Mouse (Mus musculus): Measurements from ENCODE around the gene Gjc2. TPM values are rescaled to one million over a fixed set of nuclear protein-coding genes. Genes with fewer than 3 reads are reported as not detected.
"Not testable (repeated sequence)": the region's sequence is repeated elsewhere in the genome, so short reads cannot be mapped to it uniquely, and the experiment has no call there.

The Gjc2 gene
- under 1 TPM; 0.27 to 0.62 TPM for total RNA-seq (2021)
- long read RNA-seq, experiment 1, partial matches to known transcripts, result 0 of 1 reads
- long read RNA-seq, experiment 1, other reads (novel, unspliced or antisense), result 1 of 1 reads
- long read RNA-seq, experiment 2, result 0 reads

DNA sequence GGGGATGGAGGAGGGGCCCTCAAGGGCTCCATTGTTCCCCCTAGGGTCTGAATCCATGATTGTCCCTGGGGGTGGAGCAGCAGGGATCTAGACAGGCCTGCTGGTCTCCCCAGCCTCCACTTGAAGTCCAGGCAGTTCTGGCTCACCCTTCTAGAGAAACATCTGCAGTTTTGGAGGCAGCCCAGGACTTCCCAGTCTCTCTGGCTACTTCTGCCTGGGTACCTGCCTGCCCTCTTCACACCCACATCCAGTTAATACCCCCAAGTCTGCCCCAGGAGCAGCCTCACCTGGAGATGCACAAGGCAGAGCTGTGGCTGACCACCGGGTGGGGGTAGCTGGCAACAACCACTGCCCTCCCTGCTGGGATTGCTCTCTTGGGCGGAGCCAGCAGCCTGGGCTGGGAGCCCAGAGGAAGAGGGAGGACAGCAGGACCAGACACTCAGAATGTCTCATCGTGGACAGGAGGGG lies at the start of gene Gjc2:
Gjc2 (minus strand) TSS at position 350 of the 468 bp plus-strand sequence.
- peak; percentile 74 for DNase-seq
- intact Hi-C loops (cut with DNase I; ENCODE audit: low total_unique reads), result no loop called here

DNA sequence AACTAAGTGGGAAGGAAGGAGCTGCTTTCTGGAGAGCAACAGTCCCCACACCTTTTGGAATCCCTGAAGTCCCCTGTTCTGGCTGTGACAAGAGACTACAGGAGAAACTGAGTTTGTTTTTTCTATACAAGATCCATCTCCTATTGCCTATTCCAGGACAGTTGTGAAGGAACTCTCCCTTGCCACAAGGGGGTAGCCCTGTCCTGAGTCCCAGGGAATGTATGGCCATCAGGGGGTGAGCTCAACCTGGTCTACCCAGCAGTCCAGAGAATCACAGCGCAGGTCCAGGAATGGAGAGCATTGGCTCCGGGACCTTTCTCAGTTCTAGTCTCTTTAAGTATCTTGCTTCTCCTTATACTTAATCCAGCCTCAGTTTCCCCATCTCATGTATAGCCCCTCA lies 49.8 kb upstream of the Gjc2 start:
- intact Hi-C loops (cut with DNase I; ENCODE audit: low total_unique reads), result loop anchor here (10.0 kb wide), 1 partner anchor 252 kb away; no protein-coding TSS in a partner anchor
- no peak for DNase-seq

GRCm38 (mm10) chr11:59230144-59230760 lies 47.2 kb upstream of the Gjc2 start:
- intact Hi-C loops (cut with DNase I; ENCODE audit: low total_unique reads), result loop anchor here (2.0 to 10.0 kb wide), 2 partner anchors 69 to 255 kb away; no protein-coding TSS in a partner anchor
- peak; percentile 56 for DNase-seq

- intact Hi-C loops (cut with DNase I; ENCODE audit: low total_unique reads), result no loop called here
These were observed 45.3 kb upstream of the Gjc2 start, which contains the start of gene Arf1 for GRCm38 (mm10) chr11:59228122-59228953. TSS of gene Arf1 (minus strand) at chr11:59228270.

DNA sequence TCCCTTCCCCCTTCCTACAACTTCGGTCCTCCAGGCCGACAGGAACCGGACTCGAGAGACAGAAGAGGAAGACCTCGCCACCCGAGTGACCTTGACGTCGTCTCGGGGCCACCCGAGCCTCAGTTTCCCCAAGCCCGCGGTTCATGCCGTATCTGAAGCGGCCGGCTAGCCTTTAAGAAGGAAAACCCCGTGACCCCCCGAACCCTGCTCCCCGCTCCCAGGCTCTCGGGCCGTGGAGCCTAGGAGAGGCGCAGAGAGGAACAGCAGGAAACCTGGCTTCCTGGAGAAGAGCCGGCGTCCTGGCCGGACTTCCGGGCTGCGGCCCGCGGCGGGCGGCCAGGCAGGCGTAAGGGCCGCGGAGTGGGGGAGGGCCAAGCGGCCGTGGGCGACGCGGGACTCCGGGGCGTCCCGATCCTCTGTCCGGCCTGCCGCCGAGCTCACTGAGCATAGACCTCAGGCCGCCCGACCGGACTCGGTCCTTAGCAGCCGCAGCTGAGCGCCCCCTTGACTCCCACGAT lies 44.6 kb upstream of the Gjc2 start:
- no peak for DNase-seq
- intact Hi-C loops (cut with DNase I; ENCODE audit: low total_unique reads), result no loop called here

More at GRCm38 (mm10) chr11:59228122-59228953, 45.3 kb upstream of the Gjc2 start, which contains the start of gene Arf1:
- DNase-seq, result peak; percentile 96

- no peak for DNase-seq
- intact Hi-C loops (cut with DNase I; ENCODE audit: low total_unique reads), result no loop called here
These were observed 44.0 kb upstream of the Gjc2 start for GRCm38 (mm10) chr11:59226787-59227603.

DNA sequence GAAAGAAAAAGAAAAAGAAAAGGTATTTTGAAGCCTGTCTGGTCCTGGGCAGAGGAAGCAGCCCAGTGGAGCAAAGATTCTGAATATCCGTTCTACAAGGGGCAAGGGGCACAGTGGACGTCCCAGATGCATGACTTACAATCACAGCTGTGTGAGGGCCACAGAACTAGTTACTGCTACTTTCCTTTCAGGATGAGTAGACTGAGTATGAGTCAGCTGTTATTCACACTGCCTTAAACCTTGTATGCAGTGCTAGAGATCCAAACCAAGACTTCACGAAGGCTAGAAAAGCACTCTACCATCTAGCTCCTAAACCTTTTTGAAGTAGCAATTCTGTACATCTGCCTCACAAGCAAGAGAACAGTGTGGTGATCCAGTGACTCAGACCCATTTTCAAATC lies 43.2 kb upstream of the Gjc2 start:
- no peak for DNase-seq
- intact Hi-C loops (cut with DNase I; ENCODE audit: low total_unique reads), result no loop called here

- DNase-seq, result no peak
- intact Hi-C loops (cut with DNase I; ENCODE audit: low total_unique reads), result no loop called here
These were observed 42.2 kb upstream of the Gjc2 start for GRCm38 (mm10) chr11:59225167-59225566.

DNA sequence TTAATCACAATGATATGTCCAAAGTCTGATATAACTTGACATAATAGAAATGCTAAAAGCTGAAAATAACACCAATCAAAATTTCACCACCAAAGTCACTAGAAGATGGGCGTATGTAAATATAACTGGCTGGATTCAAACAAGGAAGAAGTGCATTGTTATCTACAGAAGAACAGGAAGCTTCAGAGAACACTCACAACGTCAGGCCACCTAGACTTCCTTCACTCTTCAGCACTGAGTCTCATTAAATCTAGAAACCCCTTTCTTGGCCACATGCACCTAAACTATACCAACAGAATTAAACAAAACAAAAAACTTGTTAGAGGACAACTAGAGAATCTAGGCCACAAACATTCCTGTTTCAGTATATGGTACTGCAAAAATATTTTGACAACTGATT lies 41.5 kb upstream of the Gjc2 start:
- no peak for DNase-seq
- intact Hi-C loops (cut with DNase I; ENCODE audit: low total_unique reads), result no loop called here

DNA sequence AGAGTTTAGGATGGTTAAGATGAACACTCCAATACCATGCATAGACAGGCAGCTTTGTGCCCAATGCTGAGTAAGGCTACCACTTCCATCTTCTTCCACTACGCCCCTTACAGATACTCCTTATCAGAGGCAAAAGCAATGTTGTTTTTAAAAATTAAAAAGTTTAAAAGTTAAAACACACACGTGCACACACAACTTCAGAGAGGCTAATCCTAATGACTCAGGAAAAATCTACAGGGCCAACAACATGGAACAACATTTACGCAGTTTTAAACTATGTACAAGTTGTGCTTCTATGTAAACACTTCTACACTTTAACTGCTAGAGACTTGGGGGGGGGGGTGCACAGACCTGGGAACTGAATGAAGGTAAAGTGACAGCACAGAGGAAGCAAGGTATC lies 41.0 kb upstream of the Gjc2 start:
- intact Hi-C loops (cut with DNase I; ENCODE audit: low total_unique reads), result no loop called here

DNA sequence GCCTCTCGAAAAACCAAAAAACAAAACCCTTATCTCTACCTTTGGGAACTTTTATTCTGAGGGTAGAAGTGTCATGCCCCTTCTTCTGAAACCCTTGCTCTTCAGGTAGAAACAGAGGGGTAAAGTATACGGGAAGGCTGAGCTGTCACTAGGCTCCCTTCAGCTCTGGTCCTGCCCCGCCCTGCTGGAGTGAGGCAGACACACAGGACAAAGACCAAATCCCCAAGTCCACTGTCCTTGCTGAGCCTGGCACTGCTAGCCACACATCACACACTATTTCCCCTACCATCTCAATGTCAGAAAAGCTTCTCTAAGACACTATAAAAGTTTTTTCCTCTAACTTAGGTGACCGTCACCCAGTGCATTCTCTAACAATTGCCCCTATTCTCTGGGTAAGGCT lies 39.3 kb upstream of the Gjc2 start:
- DNase-seq, result no peak
- intact Hi-C loops (cut with DNase I; ENCODE audit: low total_unique reads), result no loop called here

More for the DNA sequence above, 41.0 kb upstream of the Gjc2 start:
- DNase-seq, result no peak

GRCm38 (mm10) chr11:59221604-59222003 lies 38.6 kb upstream of the Gjc2 start:
- intact Hi-C loops (cut with DNase I; ENCODE audit: low total_unique reads), result no loop called here
- DNase-seq, result no peak

DNA sequence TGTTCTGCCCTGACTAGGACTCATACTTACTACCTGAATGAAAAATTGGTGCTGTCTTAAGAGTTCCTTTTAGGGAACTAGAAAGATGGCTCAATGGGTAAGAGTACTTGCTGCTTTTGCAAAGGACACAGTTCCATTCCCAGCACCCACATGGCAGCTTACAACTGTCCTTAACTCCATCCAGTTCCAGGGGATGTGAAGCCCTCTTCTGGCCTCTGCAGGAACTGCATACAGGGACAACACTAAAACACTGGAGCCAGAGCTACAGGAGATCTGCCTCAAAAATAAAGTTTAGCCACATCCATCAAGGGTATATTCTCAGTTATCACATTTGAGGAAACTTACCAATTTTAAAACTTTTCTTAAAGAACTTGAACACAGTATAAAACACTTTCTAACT lies 36.1 kb upstream of the Gjc2 start:
- DNase-seq, result no peak
- intact Hi-C loops (cut with DNase I; ENCODE audit: low total_unique reads), result no loop called here

- intact Hi-C loops (cut with DNase I; ENCODE audit: low total_unique reads), result no loop called here
- no peak for DNase-seq
These were observed 35.5 kb upstream of the Gjc2 start for GRCm38 (mm10) chr11:59218389-59218998.

GRCm38 (mm10) chr11:59216955-59217354 lies 33.9 kb upstream of the Gjc2 start:
- DNase-seq, result no peak
- intact Hi-C loops (cut with DNase I; ENCODE audit: low total_unique reads), result no loop called here

- no peak for DNase-seq
- intact Hi-C loops (cut with DNase I; ENCODE audit: low total_unique reads), result no loop called here
These were observed 30.0 kb upstream of the Gjc2 start for GRCm38 (mm10) chr11:59212892-59213494.

DNA sequence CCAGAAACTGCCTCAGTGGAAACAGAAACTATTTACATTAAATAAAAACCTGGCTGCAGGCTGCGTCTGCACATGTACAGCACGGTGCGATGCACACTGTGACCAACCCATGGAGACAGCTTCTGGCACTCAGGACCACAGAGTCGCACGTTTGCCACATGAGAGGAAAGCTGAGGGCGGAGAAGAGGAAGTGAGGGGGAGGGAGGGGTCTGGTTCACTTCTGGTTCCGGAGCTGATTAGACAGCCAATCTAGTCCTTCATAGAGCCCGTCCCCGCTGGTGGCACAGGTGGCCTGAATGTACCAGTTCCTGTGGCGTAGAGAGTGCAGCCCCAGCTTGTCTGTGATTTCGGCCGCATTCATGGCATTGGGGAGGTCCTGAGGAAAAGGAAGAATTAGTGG lies 29.3 kb upstream of the Gjc2 start:
- DNase-seq, result not testable (repeated sequence)

GRCm38 (mm10) chr11:59211561-59211960 lies 28.5 kb upstream of the Gjc2 start:
- DNase-seq; intact Hi-C loops (cut with DNase I; ENCODE audit: low total_unique reads): not testable (repeated sequence)

More for the DNA sequence above, 29.3 kb upstream of the Gjc2 start:
- intact Hi-C loops (cut with DNase I; ENCODE audit: low total_unique reads), result not testable (repeated sequence)

All from gastrocnemius, postnatal 14 days (tissue).